Mouse (Mus musculus) myocyte (in vitro differentiated cells): ENCODE measurements around the gene Ypel4. TPM values are rescaled to one million over a fixed set of nuclear protein-coding genes. Genes with fewer than 3 reads are reported as not detected.
A peak's percentile ranks its signal among the peaks of the same experiment; 100 is the strongest.

Source experiments
- H3K27me3 ChIP-seq: one replicate; pipeline ENCODE4 v1.6.1; 2011; ENCODE audit not compliant: control insufficient read depth, insufficient read depth, insufficient read length
- H3K36me3 ChIP-seq: one replicate; pipeline ENCODE4 v1.6.1; 2011; ENCODE audit not compliant: control insufficient read depth, insufficient read depth
- H3K4me2 ChIP-seq: one replicate; pipeline ENCODE4 v1.6.1; 2011; ENCODE audit warnings: low read depth, control low read depth
- H3K4me3 ChIP-seq: one replicate; pipeline ENCODE4 v1.5.1; 2011; ENCODE audit warnings: mild to moderate bottlenecking, control low read depth, moderate library complexity
- H3K79me2 ChIP-seq: one replicate; pipeline ENCODE4 v1.6.1; 2011; ENCODE audit not compliant: control insufficient read depth, insufficient read depth
- H3ac ChIP-seq: one replicate; pipeline ENCODE4 v1.6.1; 2011; ENCODE audit not compliant: control insufficient read depth, insufficient read length
- CEBPB ChIP-seq: IDR thresholded peaks from 2 replicates; pipeline ENCODE4 v1.6.1; 2011; ENCODE audit warnings: mild to moderate bottlenecking, moderate library complexity; ENCODE audit not compliant: poor library complexity, insufficient read depth, severe bottlenecking
- E2F4 ChIP-seq: IDR thresholded peaks from one replicate; pipeline ENCODE4 v1.6.1; 2011; ENCODE audit warnings: mild to moderate bottlenecking, control low read depth, moderate library complexity; ENCODE audit not compliant: insufficient read depth
- MAX ChIP-seq: IDR thresholded peaks from one replicate; pipeline ENCODE4 v1.6.1; 2011; ENCODE audit warnings: low read depth, mild to moderate bottlenecking, control low read depth
- MYOD1 ChIP-seq, 3 experiments: IDR thresholded peaks; one replicate each; pipeline ENCODE4 v1.6.1; 2011; ENCODE audit warnings: control low read depth in 2 of 3, low read depth in 2 of 3, mild to moderate bottlenecking in 2 of 3, moderate library complexity in 1 of 3; ENCODE audit not compliant: insufficient read length in 2 of 3, control insufficient read depth in 1 of 3
- MYOG ChIP-seq, 3 experiments: IDR thresholded peaks; one replicate each; pipeline ENCODE4 v1.6.1; 2011; ENCODE audit warnings: control low read depth in 2 of 3, low read depth in 2 of 3, mild to moderate bottlenecking in 2 of 3; ENCODE audit not compliant: insufficient read length in 2 of 3, control insufficient read depth in 1 of 3, insufficient read depth in 1 of 3
- POLR2A ChIP-seq: IDR thresholded peaks from one replicate; pipeline ENCODE4 v1.6.1; 2011; ENCODE audit warnings: low read depth, mild to moderate bottlenecking, control low read depth, moderate library complexity; ENCODE audit not compliant: insufficient read length
- POLR2AphosphoS2 ChIP-seq: IDR thresholded peaks from one replicate; pipeline ENCODE4 v1.6.1; 2011; ENCODE audit warnings: low read depth, control low read depth; ENCODE audit not compliant: insufficient read length
- REST ChIP-seq: IDR thresholded peaks from one replicate; pipeline ENCODE4 v1.6.1; 2011; ENCODE audit warnings: mild to moderate bottlenecking, control low read depth, moderate library complexity; ENCODE audit not compliant: insufficient read depth, insufficient read length
- SRF ChIP-seq: IDR thresholded peaks from one replicate; pipeline ENCODE4 v1.6.1; 2011; ENCODE audit warnings: low read depth; ENCODE audit not compliant: control insufficient read depth, insufficient read length
- TCF12 ChIP-seq: IDR thresholded peaks from one replicate; pipeline ENCODE4 v1.6.1; 2011; ENCODE audit warnings: mild to moderate bottlenecking, control low read depth; ENCODE audit not compliant: poor library complexity, insufficient read depth, severe bottlenecking
- TCF3 ChIP-seq: IDR thresholded peaks from one replicate; pipeline ENCODE4 v1.6.1; 2011; ENCODE audit warnings: low read depth, control low read depth; ENCODE audit not compliant: insufficient read length
- USF1 ChIP-seq: IDR thresholded peaks from one replicate; pipeline ENCODE4 v1.6.1; 2011; ENCODE audit warnings: low read depth, mild to moderate bottlenecking, control low read depth, moderate library complexity
- polyA plus RNA-seq: library from polyadenylated mRNA; unstranded; fragments of >200 nt; fragmentation: generic; extraction: Trizol; gene quantifications from one replicate; pipeline ENCODE4 v1.2.1, GENCODE M21; 2012; ENCODE audit warnings: missing spikeins

Gene Ypel4
- polyA plus RNA-seq, 1 experiment: 1.0 TPM

GRCm38 (mm10) chr2:84734919-84735318 lies 1.1 kb downstream of the Ypel4 start:
- Histone ChIP-seq H3K4me3 (peak overlapping the region; percentile 15), H3K79me2 (no peaks in the 10 kb centered on the region), H3K36me3 (no peaks in the 10 kb centered on the region), H3ac (no peak overlapping the region), H3K4me2 (peak overlapping the region; percentile 94), H3K27me3 (no peaks in the 10 kb centered on the region)
- no peak for TF ChIP-seq MAX
- TF ChIP-seq CEBPB: no peak
- no peak for TF ChIP-seq E2F4
- TF ChIP-seq TCF12: no peak
- TF ChIP-seq MYOD1 (IDR thresholded peaks at IDR 0.05; ENCODE audit: control insufficient read depth in 1 of 3, insufficient read length in 2 of 3, low read depth in 2 of 3): no peak
- TF ChIP-seq POLR2A: no peak
- no peak for TF ChIP-seq REST
- no peak for TF ChIP-seq MYOG (IDR thresholded peaks at IDR 0.05; ENCODE audit: control insufficient read depth in 1 of 3, insufficient read depth in 1 of 3, insufficient read length in 2 of 3, low read depth in 2 of 3)
- no peak for TF ChIP-seq SRF
- no peak for TF ChIP-seq TCF3
- no peak for TF ChIP-seq USF1
- no peak for TF ChIP-seq POLR2AphosphoS2

DNA sequence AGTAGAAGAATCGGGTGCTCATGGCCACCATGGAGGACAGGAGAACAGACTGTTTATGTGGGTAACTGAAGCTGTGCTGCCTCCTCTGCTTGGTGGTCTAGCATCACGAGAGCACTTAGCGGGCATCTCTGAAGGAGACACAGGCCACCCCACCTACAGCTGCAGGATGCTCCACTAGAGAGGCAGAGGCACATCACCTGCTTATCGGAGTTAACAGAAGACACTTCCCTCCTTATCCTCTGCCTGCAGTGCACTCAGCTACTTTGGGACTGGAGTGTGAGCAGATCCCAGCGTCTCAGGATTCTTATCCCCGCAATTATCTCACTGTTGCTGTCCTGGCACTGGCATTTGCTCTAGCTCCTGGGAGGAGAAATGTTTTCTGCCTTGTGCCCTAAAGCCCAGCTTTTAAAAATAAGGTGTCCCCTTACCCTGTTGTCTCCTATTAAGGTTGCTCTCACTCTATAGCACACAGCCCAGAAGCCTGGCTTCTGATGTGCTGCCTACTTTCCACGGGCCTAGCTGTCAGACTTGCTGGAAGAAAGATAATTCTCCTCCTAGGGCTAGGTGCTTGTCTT lies 1.6 kb downstream of the Ypel4 start:
- no peaks in the 10 kb centered on the region for H3K36me3 ChIP-seq
- H3K79me2 ChIP-seq: no peaks in the 10 kb centered on the region
- H3K4me2 ChIP-seq: peak overlapping the region; percentile 94
- H3K4me3 ChIP-seq: peak overlapping the region; percentile 15
- no peak overlapping the region for H3ac ChIP-seq
- no peak for TF ChIP-seq SRF
- TF ChIP-seq POLR2A: no peak
- peak; percentile 91 for TF ChIP-seq POLR2AphosphoS2
- no peak for TF ChIP-seq CEBPB
- TF ChIP-seq MYOG (IDR thresholded peaks at IDR 0.05; ENCODE audit: control insufficient read depth in 1 of 3, insufficient read depth in 1 of 3, insufficient read length in 2 of 3, low read depth in 2 of 3): no peak
- no peak for TF ChIP-seq TCF3
- no peak for TF ChIP-seq TCF12
- no peak for TF ChIP-seq MYOD1 (IDR thresholded peaks at IDR 0.05; ENCODE audit: control insufficient read depth in 1 of 3, insufficient read length in 2 of 3, low read depth in 2 of 3)
- no peaks in the 10 kb centered on the region for H3K27me3 ChIP-seq

GRCm38 (mm10) chr2:84736312-84737161 lies 2.7 kb downstream of the Ypel4 start:
- no peak overlapping the region for H3ac ChIP-seq
- no peaks in the 10 kb centered on the region for H3K36me3 ChIP-seq
- no peak for TF ChIP-seq MYOG (IDR thresholded peaks at IDR 0.05; ENCODE audit: control insufficient read depth in 1 of 3, insufficient read depth in 1 of 3, insufficient read length in 2 of 3, low read depth in 2 of 3)
- TF ChIP-seq POLR2AphosphoS2: peak; percentile 80
- TF ChIP-seq POLR2A: peak; percentile 32
- no peaks in the 10 kb centered on the region for H3K27me3 ChIP-seq
- peaks cover 6% of the 10 kb centered on the region for H3K79me2 ChIP-seq
- H3K4me3 ChIP-seq: no peak overlapping the region
- H3K4me2 ChIP-seq: no peak overlapping the region

GRCm38 (mm10) chr2:84737451-84737925 lies 3.6 kb downstream of the Ypel4 start:
- Histone ChIP-seq H3K27me3 (no peaks in the 10 kb centered on the region), H3K4me2 (no peak overlapping the region), H3K4me3 (no peak overlapping the region), H3K36me3 (no peaks in the 10 kb centered on the region), H3ac (no peak overlapping the region), H3K79me2 (peaks cover 16% of the 10 kb centered on the region)
- peak; percentile 18 for TF ChIP-seq POLR2A
- TF ChIP-seq E2F4: no peak
- TF ChIP-seq POLR2AphosphoS2: peak; percentile 98

GRCm38 (mm10) chr2:84738271-84738911 lies 4.5 kb downstream of the Ypel4 start:
- peaks cover 25% of the 10 kb centered on the region for H3K79me2 ChIP-seq
- peak; percentile 88 for TF ChIP-seq POLR2AphosphoS2
- TF ChIP-seq MYOG (IDR thresholded peaks at IDR 0.05; ENCODE audit: control insufficient read depth in 1 of 3, insufficient read depth in 1 of 3, insufficient read length in 2 of 3, low read depth in 2 of 3): no peak
- TF ChIP-seq POLR2A: peak; percentile 19
- H3K36me3 ChIP-seq: no peaks in the 10 kb centered on the region
- H3K4me2 ChIP-seq: peak overlapping the region; percentile 53
- H3ac ChIP-seq: no peak overlapping the region
- H3K27me3 ChIP-seq: no peaks in the 10 kb centered on the region
- H3K4me3 ChIP-seq: no peak overlapping the region
